Mouse (Mus musculus) adrenal gland, postnatal 36 days (tissue): ENCODE results near the gene Gabrb3. TPM values are rescaled to one million over a fixed set of nuclear protein-coding genes. Genes with fewer than 3 reads are reported as not detected.
A peak's percentile ranks its signal among the peaks of the same experiment; 100 is the strongest.

ENCODE experiments used
- DNase-seq, 2 experiments: peaks; one replicate each; pipeline ENCODE4 v3.0.0; 2021; ENCODE audit warnings: mixed read lengths in 1 of 2
- long read RNA-seq, 2 experiments: library from polyadenylated mRNA; stranded (forward); transcript quantifications; one replicate each; pipeline ENCODE4 v2.0.0; 2021; ENCODE audit warnings: borderline sequencing depth in 2 of 2
- total RNA-seq, 2 experiments: library from RNA; stranded (reverse); gene quantifications; 2 replicates each; pipeline ENCODE4 v1.2.3; 2021

Gabrb3 gene
- 1 to 10 TPM; 7.8 to 9.5 TPM for total RNA-seq
- long read RNA-seq, experiment 1, partial matches to known transcripts, result 0 of 1 reads
- long read RNA-seq, experiment 1, other reads (novel, unspliced or antisense), result 1 of 1 reads
- long read RNA-seq, experiment 2, full-length matches to known transcripts, result 1 of 4 reads
- long read RNA-seq, experiment 2, partial matches to known transcripts, result 0 of 4 reads
- long read RNA-seq, experiment 2, other reads (novel, unspliced or antisense), result 3 of 4 reads

DNA sequence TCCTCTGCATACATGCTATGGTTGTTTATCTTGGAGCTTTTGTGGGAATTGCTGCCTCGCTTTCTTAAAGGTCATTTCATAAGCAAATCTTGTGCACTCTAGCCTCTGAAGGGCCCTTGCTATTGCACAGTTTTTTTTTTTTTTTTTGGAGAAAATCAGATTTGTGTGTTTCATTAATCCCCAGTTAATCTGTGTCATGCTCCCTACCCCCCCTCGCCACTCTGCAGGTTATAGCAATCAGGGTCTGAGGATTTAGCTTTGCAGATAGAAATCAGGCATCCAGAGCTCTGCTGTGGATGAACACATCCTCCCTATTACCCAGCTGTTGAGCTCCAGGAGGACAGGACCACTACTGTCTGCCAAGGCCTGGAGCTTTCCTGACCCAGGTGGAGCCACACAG is at the start of gene Gabrb3:
Gene Gabrb3, plus strand, starts transcription at position 301 of the 400 bp plus-strand sequence.
- DNase-seq, result no peak

DNA sequence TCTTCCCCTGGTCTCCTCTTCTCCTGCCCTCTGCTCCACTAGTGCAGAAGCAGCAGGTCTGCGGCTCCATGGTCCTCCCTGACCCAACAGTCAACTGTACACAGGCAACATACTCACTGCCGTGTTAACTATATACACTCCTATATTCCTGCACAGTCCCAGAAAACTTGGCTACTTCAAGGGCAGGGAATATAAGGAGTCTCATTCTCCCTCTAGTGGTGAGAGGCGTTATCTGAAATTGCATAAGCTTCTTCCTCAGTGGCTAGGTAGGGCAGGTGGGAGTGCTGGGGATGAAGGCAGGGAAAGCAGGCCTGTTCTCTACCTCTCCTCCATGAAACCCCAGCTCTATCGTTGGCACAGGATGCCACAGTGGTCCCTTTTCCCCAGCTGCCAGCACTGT is 35.4 kb upstream of the Gabrb3 start:
- DNase-seq, result peak; percentile 5 to 15

DNA sequence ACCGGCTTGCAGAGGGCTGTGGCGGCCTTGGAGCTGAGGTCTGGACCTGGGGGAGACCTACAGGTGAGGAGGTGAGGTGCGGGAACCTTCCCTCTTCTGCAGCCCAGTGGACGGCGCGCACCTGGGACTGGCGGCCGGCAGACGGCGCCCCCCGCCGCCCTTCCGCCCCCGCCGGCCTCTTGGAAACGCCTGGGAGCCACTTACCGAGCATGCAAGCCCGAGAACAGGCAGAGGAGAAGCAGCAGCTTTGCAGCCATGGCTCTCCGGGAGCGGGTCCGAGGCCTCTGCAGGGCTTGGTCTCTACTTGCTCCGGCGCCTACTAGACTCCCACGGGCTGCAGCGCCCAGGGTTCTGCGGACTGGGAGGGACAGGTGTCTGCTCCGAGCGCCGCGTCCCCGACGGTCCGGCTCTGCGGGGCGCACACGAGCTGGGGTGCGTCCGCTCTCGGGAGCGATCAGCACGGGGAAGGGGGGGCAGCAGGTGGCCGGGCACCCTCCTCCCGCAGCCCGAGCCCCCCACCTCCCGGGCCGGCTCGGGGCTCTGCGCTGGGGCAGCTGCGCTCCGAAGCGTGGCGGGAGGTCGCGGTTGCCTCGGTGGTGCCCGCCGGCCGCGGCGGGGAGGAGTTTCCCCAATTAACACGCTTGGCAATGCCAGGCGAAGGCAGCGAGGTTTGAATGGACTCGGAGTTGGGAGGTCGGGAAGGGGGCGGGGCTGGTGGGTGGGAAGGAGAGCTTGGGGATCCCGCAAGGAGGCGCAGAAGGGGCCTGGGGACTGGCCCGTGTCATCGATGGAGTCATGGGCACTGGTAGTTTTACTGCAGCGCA is 32.8 kb upstream of the Gabrb3 start, which contains the start of gene Gabrg3:
Gene Gabrg3, minus strand, starts transcription at position 672 of the 824 bp plus-strand sequence.
- DNase-seq, result peak; percentile 42 to 49

DNA sequence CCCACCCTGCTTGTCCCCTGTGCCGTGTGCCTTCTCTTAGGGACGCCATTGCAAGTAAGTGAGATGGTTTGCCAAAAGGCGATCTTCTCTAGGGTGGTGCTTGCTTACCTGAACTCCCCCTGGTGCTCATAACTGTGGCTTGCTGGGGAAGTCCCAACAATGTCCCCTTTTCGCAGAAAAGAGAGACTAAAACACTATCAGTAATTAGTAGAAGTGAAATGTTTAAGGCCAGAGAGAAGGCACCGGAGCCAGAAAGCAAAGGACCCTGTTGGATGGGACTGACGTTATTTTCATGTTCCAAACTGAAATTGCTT is 32.2 kb upstream of the Gabrb3 start:
- DNase-seq, result no peak

DNA sequence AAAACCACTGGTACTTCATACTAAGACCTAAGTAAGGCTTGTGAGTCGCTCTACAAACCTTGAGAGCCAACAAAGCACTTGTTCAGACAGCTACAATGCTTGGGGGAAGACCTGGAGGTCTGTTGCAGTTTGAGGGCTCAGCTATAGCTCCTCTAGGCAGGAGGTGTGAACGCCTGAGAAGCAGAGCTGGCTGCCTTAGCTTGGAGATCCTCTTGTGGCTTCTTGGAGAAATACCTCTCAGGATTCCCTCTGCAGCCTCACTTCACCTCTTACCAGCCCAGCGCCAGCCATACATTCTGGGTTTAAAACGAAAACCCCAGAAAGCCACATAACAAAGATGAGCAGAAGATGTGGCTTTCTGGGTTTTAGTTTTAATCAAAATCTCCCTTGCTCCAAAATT is 29.4 kb upstream of the Gabrb3 start:
- no peak for DNase-seq

DNA sequence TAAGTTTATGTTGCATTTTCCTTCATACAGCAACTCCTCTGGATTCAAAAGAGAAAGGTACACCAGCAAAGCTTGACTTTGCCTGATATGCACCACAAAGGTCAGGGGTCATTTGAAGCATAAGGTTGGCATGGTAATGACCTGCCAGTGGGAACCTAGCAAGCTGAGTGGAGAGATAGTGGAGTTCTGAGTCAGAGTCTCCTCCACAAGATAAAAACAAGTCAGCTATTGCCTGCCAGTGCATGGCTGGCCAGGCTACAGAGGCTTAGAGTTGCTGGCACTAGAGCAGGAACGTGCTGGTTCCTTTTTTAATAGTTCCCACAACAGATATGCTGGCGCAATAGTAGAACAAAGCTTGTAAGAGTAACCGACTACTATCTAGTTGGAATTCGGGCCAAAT is 25.9 kb upstream of the Gabrb3 start:
- peak; percentile 7 to 21 for DNase-seq

DNA sequence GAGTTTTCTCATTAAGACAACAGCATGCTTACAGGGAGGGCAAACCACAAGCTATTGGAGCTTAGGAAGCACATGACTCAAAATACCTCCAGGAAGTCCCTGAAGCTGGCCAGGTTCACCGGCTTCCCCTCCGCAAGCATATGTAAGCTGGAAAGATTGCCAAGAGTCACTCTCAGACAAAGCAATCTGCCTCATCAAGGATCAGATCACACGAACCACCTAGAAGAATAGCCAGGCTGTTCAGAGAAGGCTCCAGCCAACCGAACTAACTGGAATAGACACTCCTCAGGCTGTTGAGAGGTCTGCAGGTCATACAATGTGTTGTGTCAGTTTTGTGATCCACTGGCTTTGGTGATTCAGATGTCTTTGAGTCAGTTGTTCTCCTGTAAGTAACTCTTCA is 8.3 kb upstream of the Gabrb3 start:
- no peak for DNase-seq

DNA sequence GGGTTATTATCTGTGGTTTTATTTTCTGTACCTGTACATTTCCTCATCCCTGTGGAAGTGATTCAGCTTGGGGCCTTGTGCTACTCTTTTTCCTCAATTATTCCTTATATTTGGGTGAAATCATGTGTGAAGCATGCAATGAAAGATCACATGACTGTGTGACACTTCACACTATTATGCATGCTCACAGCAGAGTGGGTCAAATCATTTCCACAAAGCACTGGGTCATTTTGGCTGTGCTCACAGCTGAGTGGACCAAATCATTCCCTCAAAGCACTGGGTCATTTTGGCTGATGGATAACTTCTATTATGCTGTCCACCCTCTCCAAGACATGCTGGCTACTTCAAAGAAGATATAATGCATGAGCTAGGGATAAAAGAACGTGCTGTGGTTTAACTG is 6.6 kb upstream of the Gabrb3 start:
- no peak for DNase-seq

DNA sequence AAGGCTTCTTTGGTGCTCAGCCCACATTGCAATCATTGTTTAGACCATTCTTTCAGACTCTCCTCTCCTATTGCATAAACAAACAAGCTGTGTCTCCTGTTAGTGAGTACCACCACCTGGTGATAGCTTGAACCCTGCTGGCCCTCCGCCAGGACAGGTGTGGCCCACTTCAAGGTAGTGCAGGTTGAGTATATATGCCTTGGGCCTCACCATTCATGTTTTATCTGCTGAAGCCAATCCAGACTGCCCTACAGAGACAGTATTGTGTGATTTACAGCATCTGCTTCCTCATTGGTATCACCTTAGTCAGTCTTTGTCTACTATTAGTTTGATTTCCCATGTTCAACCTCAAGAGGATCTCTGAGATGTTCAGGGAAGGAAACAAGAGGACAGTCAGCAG is 1.6 kb downstream of the Gabrb3 start:
- no peak for DNase-seq

DNA sequence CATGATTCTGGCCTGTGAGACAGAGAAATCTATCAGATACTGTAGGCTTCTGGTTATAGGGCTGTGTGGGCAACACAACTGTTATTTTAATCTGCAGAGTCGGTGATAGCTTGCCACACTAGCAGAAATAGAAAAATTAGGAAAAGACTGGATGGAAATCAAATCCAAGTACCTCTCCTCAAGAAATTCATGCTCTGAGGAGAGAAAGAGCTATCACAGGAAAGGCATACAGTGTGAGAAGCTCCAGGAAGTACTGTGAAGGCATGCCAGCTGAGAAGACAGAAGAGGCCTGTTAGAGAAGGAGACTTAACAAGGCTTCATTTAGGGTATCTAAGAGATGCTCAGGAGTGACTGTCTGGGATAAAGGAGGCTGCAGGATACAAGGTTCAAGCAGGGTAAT is 3.2 kb downstream of the Gabrb3 start:
- no peak for DNase-seq

DNA sequence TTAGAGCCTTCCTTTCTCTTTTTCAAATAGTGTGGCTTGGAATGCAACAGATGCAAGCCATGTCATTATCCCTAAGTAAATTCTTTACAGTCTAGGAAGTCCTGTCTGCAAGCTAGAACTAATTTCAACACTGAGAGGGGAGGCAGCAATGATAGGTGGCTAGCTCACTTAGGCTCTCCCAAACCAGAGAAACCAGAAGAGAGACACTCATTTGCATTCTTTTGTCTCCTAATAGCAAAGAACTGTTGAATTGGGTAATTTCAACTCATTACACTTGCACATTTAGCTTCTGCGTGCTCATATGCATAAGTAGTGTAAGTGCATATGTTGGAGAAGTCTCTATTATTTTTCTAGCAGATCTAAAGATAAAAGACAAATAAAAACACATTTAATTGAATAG is 28.7 kb downstream of the Gabrb3 start:
- no peak for DNase-seq

DNA sequence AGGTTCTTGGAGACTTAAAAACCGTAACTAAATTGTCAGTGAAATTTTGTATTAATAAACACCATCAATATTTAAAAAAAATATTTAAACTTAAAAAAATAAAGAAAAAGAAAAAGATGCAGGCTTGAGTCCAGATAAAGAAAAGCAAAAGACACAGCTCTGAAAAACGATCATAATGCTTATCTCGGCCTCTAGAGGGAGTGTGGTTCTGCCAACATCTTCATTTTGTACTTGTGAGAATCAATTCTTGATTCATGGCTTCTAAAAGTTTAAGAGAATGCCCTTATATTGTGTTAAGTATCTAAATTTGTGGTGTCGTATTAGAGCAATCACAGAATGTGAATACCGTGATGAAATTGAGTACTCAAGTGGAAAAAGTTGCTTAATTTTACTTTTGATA is 40.9 kb downstream of the Gabrb3 start:
- no peak for DNase-seq

DNA sequence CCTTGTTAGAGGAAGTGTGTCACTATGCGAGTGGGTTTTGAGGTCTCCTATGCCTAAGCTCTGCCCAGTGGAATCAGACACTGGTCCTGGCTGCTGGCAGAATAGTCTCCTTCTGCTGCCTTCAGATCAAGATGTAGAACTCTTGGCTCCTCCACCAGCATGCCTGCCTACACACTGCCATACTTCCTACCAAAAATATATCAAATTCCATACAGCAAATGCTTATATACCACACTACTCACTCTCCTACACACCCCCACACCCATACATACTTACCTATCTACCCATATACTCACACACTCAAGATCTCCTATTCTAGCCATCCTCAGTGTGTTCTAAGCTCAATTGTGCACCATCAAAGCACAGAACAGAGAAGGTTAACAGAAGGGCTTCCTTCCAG is 51.8 kb downstream of the Gabrb3 start:
- DNase-seq, result no peak

DNA sequence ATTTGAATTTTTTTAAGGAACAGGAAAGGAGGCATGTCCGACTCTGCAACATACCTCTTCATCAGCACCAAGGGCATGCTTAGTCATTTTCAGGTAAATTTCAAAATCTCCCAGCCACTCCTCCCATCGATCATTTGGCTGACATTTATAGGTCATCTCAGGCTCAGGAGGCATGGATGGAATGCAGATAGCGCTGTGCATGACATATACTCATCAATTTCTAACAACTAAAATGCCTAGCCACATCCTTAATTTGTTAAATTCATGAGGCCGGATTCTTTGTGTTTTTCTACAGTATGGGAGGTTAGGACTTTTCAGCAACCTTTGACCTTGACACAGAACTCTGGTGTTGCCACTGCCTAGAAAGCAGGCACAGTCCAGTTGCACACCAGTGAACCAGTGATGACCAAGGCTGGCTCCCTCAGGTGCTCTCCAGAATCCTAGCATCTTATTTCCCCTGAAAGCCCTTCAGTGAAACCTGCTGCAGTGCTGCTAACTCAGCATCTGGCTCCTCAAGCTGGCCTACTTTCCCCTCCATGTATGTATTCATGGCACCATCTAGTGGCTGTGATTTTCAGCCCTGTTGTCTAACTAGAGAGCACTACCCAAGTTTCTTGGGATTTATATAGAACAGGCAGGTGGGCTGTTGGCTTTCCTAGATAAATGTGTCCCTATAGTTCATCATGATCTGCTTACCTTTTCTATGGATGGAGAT is 54.5 kb downstream of the Gabrb3 start:
- peak; percentile 48 to 67 for DNase-seq

DNA sequence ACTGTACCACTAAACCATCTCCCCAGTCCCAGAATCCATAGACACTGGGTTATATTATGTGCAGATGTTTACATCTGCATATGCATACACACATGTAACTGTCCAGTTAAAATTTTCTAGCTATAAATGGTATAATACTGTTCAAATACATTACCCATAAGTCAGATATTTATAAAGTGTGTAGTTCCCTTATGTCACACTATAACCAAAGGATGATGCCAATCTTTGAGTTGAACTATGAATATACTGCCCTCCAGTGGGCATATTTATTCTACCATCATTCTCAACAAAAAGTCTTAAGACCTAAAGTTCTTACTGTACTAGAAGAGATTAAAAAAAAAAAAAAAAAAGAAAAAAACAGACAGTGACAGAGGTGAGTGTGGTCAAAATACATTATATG is 63.4 kb downstream of the Gabrb3 start:
- no peak for DNase-seq

DNA sequence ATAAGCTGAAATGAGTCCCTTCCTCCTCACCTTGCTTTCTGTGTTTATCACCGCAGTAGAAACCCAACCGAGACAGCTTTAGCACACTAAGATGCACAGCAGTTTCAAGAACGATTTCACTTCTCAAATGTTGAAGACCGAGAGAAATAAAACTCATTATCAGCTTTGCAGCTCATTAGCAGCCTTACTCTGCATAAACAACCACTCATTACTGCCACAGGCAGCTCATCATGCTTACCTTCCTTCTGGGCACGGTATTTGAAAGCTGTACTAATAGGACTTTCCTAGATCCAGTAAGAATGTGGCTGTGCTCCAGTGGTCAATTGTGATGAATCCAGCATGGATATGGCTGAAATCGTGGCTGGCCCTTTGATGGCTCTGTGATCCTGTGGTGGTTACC is 67.4 kb downstream of the Gabrb3 start:
- DNase-seq, result no peak

DNA sequence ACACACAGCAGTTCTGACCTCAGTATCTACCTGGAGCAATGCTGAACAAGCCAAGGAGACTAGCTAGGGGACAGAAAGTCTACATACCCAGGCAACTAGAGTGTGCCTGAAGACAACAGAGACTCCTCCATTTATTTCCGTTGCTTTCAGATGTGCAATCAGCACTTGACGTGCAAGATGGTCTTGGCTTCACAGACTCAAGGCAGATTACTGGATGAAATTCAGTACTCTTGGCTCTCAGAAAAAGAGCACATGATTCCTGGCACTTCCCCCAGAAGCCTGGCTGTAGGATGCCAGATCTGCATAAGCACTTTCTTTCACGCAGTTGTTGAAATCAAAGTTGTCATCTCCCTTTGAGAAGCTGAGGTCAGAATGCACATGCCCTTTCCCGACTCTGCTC is 72.3 kb downstream of the Gabrb3 start:
- DNase-seq, result no peak

DNA sequence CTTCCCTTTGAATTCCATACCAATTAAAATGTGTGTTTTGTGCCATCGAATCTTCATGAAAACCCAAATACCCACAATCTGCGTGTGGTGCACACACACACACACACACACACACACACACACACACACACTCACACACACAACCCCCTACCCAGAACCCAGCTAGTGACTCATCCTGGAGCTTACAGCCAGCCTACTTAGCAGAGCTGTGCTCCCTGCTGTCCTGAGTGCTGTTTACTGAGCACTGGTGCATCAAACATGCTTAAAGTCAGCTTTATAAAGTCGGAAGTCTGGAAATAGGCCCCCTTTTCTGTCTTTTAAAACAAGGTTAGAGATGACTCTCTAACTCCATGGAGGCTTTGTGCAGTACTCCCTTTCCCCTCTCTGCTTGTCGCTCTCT is 83.3 kb downstream of the Gabrb3 start:
- no peak for DNase-seq

DNA sequence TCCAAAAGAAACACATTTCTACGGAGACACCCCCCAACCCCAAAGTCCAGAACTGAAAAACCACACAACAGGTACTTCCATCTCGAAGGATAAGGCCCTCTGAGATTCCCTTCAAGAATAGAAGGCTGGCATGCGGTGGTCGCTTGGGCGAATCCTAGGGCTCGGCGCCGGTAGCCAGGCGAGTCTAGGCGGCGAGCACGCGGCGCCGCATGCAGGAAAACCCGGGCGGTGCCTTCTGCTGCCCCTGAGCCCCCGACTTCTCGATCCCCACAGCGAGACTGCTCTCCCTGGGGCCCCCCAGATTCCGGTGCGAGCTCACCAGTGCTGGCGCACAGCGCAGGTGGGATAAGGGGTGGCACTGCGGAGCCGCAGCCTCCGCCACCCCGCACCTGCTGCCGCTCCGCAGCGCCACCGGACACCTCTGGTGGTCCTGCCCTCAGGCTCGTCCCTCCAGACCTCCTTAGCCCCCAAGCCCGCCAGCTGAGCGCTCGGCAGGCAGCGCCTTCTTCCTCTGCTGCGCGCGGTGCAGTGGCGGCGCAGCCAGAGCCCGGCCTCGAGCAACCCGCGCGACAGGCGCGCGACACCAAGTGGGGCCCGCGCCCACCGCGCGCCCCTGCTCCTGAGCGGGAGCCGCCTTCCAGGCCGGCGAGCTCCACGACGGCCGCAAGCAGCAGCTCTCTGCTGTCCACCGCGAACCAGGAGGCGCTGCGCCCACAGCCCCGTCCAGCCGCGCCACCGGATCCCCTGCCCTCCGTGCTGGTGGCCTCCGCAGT is 89.6 kb downstream of the Gabrb3 start:
- DNase-seq, result no peak

DNA sequence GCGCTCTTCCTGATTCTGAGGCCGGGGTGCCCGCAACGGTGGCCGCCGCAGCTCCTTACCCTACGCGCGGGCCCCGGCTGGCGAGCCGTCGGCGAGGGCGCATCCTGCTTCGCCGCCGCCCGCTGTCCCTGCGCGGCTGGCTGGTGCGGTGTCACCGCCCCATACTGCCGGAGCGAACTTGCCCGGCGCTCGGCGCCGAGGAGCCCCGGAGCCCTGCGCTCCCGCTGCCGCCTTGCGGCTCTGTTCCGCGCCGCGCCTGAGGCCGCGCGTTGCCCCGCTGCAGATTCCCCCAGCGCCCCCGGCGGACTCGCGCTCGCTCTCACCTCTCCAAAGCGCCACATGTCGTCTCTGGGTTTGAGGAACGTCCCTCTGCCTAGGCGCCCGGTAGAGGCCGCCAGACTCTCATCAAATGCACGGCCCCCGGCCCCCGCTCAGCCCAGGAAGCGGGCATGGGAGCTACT is 90.2 kb downstream of the Gabrb3 start, which contains the start of gene Gabra5:
Gene Gabra5, minus strand, starts transcription at position 379 of the 461 bp plus-strand sequence.
- DNase-seq, result peak in 1 of 2 experiments; percentile 8

DNA sequence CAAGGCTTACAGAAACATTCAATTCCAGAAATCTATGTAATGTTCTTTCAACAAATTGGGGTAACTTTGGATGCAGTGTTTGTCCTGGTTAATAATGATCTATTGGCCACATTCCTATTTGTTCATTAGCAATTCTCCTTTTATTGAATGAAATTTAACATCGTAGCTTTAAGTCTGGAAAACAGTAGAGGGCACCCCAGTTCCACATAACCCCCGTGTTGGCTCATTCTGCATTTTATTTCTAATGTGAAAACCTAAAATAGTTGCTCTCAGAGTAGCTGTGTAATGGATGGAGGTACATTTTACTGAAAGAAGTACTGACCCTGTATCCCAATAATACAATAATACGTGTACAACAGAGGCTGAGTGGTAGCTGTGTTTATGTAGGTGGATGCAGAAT is 93.5 kb downstream of the Gabrb3 start:
- peak; percentile 7 to 34 for DNase-seq

DNA sequence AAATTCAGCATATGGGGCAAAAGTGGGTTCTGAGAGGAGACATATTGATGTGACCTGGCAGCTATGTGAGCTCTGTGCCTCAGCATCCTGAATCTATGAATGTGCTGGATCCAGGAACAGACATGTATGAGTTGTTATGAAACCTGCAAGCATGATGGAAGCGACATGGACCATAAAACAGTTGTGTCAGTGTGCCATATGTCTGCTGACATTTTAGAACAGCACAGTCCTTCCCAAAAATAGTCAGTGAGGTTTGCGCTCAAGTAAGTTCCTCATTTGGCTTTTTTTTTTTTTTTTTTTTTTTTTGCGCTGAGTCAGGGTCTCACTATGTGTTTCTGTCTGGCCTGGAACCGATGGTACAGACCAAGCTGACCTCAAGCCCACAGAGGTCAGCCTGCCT is 110.0 kb downstream of the Gabrb3 start:
- DNase-seq, result no peak
